Mouse (Mus musculus) megakaryocyte-erythroid progenitor cell, adult 5 weeks (primary cell): Measurements from ENCODE around the gene Fam205a1. TPM values are rescaled to one million over a fixed set of nuclear protein-coding genes. Genes with fewer than 3 reads are reported as not detected.

ENCODE experiments used
- polyA plus RNA-seq: library from polyadenylated mRNA; stranded (reverse); fragments of >175 nt; gene quantifications from 2 replicates; pipeline ENCODE4 v1.2.3, GENCODE M21; 2012

The Fam205a1 gene
- polyA plus RNA-seq, result 0.05 TPM in 1 of 2 replicates, not detected in the other

GRCm38 (mm10) chr4:42853788-42854187 is at the start of gene Fam205a1:
Gene Fam205a1, minus strand, starts transcription at chr4:42853888.

GRCm38 (mm10) chr4:42874134-42874533 is 20.4 kb upstream of the Fam205a1 start, which contains the start of gene Fam205c:
Gene Fam205c, minus strand, starts transcription at chr4:42874234.

DNA sequence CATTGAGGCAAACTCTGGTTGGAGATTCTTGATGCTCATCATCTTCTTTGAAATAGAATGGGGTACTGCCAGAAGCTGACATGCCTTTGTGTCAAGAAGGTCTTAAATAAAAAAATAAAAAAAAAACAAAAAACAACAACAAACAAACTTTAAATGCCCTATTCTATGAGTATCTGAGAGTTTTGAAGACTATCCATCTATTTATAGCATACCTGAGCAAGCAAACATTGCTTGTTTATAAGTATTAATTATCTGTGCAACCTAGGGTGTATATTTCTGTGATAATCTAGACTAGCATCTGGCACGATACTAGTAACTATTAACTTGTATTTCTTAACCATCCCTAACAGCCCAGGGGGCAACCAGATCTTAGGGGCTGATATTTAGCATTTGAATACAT is 3.0 kb upstream of the Fam205a1 start, which contains the start of gene Gm12394:
Gm12394 (minus strand) TSS at position 101 of the 400 bp plus-strand sequence.

Other genes starting within 250 kb of the Fam205a1 start
- not detected in 2 replicates for gene Gm10591, start 241.7 kb downstream of the Fam205a1 start, polyA plus RNA-seq
- gene Gm2564, start 224.2 kb downstream of the Fam205a1 start, polyA plus RNA-seq, result not detected in 2 replicates
- gene Ccl27b, start 198.6 kb downstream of the Fam205a1 start, polyA plus RNA-seq, result not detected in 2 replicates
- gene Il11ra2, start 192.0 kb downstream of the Fam205a1 start, polyA plus RNA-seq, result not detected in 2 replicates
- gene 4930578G10Rik, start 118.3 kb downstream of the Fam205a1 start, polyA plus RNA-seq, result not detected in 2 replicates
- not detected in 2 replicates for gene Ccl19, start 97.3 kb downstream of the Fam205a1 start, polyA plus RNA-seq
- gene Ccl21a, start 79.9 kb downstream of the Fam205a1 start, polyA plus RNA-seq, result not detected in 2 replicates
- gene Gm12394, start 2.9 kb upstream of the Fam205a1 start, polyA plus RNA-seq, result not detected in 2 replicates
- not detected in 2 replicates for gene Fam205c, start 20.3 kb upstream of the Fam205a1 start, polyA plus RNA-seq
- gene Phf24, start 62.8 kb upstream of the Fam205a1 start, polyA plus RNA-seq, result 0.01 and 0.08 TPM in 2 replicates
- gene Dnajb5, start 95.9 kb upstream of the Fam205a1 start, polyA plus RNA-seq, result 1.9 and 5.4 TPM in 2 replicates
- gene 1700022I11Rik, start 115.7 kb upstream of the Fam205a1 start, polyA plus RNA-seq, result not detected in 2 replicates
- 222 and 226 TPM in 2 replicates for gene Vcp, start 146.6 kb upstream of the Fam205a1 start, polyA plus RNA-seq
- gene Fancg, start 156.6 kb upstream of the Fam205a1 start, polyA plus RNA-seq, result 10.7 and 13.4 TPM in 2 replicates
- gene Pigo, start 171.9 kb upstream of the Fam205a1 start, polyA plus RNA-seq, result 9.6 and 10.6 TPM in 2 replicates
- gene Stoml2, start 177.8 kb upstream of the Fam205a1 start, polyA plus RNA-seq, result 92.9 and 113 TPM in 2 replicates
- 16.0 and 16.6 TPM in 2 replicates for gene Fam214b, start 192.3 kb upstream of the Fam205a1 start, polyA plus RNA-seq
- gene Unc13b, start 205.1 kb upstream of the Fam205a1 start, polyA plus RNA-seq, result 0.33 and 0.75 TPM in 2 replicates